Mouse (Mus musculus) macrophage (primary cell): ENCODE results near the gene Spata16. TPM values are rescaled to one million over a fixed set of nuclear protein-coding genes. Genes with fewer than 3 reads are reported as not detected.

ENCODE experiments used
- H3K27ac ChIP-seq: fragments of 350-480 bp; formaldehyde crosslinking; 2 replicates; pipeline ENCODE4 v1.9.0; 2021
- H3K36me3 ChIP-seq: fragments of 350-480 bp; formaldehyde crosslinking; 2 replicates; pipeline ENCODE4 v1.9.0; 2021; ENCODE audit errors: inconsistent target
- H3K4me3 ChIP-seq: fragments of 350-480 bp; formaldehyde crosslinking; 2 replicates; pipeline ENCODE4 v1.9.0; 2021; ENCODE audit errors: inconsistent target
- H3K79me2 ChIP-seq: fragments of 350-480 bp; formaldehyde crosslinking; 2 replicates; pipeline ENCODE4 v1.9.0; 2021; ENCODE audit errors: inconsistent target
- WGBS: methylation state at CpG from one replicate; pipeline ENCODE4 v1.1.7; 2026; ENCODE audit warnings: inconsistent platforms; ENCODE audit not compliant: missing documents; 5-methylcytosine and 5-hydroxymethylcytosine counted together
- polyA plus RNA-seq: library from polyadenylated mRNA; stranded (reverse); fragments of 250-400 nt; gene quantifications from 3 replicates; pipeline ENCODE4 v1.2.4, GENCODE M21; 2018; ENCODE audit warnings: inconsistent platforms

Spata16 gene
- polyA plus RNA-seq, 1 experiment from 2014 or later = not detected

DNA sequence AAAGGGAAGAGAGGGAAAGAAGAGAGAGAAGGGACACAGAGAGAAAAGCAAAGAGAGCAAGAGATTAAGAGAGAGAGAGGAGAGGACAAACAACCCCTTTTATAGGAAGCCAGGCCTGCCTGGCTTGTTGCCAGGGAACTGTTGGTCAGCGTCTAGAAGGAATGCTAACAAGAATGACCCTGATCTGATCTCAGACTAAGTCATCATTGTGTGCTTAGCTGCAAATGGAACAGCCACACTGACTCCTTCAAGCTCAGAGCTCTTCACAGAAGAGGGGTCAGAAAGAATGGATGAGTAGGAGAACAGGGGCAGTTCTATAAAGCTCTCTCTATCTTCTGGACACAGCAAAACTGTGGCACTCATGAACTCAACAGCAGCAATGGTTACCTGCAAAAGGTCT is 334.7 kb downstream of the Spata16 start:
- Histone ChIP-seq H3K79me2 (no peaks in the 10 kb centered on the region), H3K4me3 (no peak overlapping the region), H3K36me3 (no peaks in the 10 kb centered on the region), H3K27ac (no peak overlapping the region)
- WGBS = 50% methylated on average over 1 of the region's 1 CpGs

DNA sequence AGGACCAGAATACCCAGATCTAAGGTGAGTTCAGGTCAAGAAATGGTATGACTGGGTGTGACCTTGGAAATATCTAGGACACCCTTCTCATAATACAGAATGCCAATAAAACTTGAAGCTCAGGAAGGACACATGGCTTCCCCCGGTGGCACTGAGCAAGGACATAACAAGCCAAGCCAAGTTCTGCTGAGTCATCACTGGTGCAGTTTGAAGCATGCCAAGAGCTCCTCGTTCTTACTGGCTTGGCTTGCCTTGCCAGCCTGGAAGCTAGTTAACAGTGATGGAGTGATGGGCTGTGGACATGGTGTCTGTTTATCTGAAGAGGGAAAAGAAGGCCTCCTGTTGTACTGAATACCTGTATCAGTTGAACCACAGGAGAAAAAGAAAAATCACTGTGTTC is 342.2 kb downstream of the Spata16 start:
- WGBS = 70% methylated on average over 2 of the region's 2 CpGs
- no peaks in the 10 kb centered on the region for H3K36me3 ChIP-seq
- no peak overlapping the region for H3K27ac ChIP-seq
- H3K79me2 ChIP-seq = no peaks in the 10 kb centered on the region
- H3K4me3 ChIP-seq = no peak overlapping the region

DNA sequence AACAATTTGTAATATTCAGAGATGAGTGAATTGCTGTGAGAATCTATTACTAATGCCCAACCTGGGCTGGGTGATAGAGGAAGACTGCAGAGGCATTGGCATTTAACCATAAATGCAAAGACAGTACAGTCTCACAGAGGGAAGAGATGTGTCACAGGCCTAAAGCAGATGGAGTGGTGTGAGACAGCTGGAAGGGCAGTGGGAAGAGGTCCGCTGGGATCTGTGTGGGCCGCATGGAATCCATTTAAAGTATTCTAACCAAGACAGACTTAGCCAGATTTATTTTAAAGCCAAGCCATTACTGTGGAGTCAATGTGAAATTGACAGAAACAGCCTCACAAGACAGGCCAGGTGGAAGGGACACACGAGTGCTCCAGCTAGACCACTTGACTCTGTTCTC is 343.0 kb downstream of the Spata16 start:
- H3K79me2 ChIP-seq = no peaks in the 10 kb centered on the region
- no peak overlapping the region for H3K4me3 ChIP-seq
- WGBS = 86% methylated on average over 3 of the region's 3 CpGs
- no peak overlapping the region for H3K27ac ChIP-seq
- no peaks in the 10 kb centered on the region for H3K36me3 ChIP-seq

DNA sequence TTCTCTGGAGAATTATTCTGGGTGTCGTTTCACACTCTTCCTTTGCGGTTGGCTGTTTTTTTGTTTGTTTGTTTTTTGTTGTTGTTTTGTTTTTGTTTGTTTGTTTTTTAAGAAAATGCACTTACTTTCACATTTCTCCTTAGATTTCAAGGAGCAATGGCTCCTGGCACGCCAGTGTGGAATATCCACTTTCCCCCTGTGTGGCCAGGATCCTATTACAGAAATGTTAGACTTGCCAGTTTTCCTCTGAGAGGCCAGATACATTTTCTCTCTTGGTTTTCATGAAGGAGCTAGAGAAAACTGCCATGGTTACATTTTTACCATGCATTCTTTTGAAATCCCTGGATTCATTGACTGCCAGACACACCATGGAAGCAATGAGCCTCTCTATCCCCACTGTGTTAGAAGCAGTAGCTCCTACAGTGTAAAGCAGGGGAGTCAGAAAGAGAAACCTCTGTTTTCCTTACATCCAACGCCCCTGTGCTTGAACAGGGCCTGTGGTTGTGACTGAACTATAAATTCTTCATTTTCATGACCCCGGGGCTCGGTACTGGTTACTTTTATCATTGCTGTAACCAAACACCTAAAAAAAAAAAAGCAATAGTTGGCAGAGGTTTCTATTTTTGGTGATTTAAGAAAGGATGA is 344.7 kb downstream of the Spata16 start:
- Histone ChIP-seq H3K27ac (no peak overlapping the region), H3K4me3 (no peak overlapping the region), H3K36me3 (no peaks in the 10 kb centered on the region), H3K79me2 (no peaks in the 10 kb centered on the region)
- WGBS = 87% methylated on average over 6 of the region's 6 CpGs

- no peak overlapping the region for H3K27ac ChIP-seq
- H3K36me3 ChIP-seq = no peaks in the 10 kb centered on the region
- no peaks in the 10 kb centered on the region for H3K79me2 ChIP-seq
- WGBS = 87% methylated on average over 6 of the region's 6 CpGs
- no peak overlapping the region for H3K4me3 ChIP-seq
Observed at GRCm38 (mm10) chr3:26983749-26984148, 346.3 kb downstream of the Spata16 start.

- Histone ChIP-seq H3K36me3 (no peaks in the 10 kb centered on the region), H3K27ac (no peak overlapping the region), H3K4me3 (no peak overlapping the region), H3K79me2 (no peaks in the 10 kb centered on the region)
- 46% methylated on average over 1 of the region's 1 CpGs for whole genome bisulfite sequencing
Observed at GRCm38 (mm10) chr3:27006844-27007243, 369.4 kb downstream of the Spata16 start.

DNA sequence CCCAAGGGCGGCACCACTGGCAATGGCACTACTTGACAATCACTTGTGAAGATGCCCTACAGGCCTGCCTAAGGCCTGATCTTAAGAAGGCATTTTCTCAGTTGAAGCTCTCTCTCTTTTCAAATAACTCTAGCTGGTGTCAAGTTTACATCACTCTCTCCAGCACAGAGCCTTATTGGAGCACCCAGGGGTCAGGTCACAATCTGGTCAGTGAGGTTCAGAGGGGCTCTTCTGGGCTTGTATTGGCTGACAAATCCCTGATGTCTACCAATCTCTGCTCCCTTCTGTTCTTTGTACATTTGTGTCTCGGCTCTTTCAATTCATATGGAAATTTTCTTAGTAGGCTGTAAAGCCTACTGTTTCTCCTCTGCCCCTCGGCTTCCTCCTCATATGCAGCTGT is 390.5 kb downstream of the Spata16 start:
- Histone ChIP-seq H3K4me3 (no peak overlapping the region), H3K27ac (no peak overlapping the region), H3K79me2 (no peaks in the 10 kb centered on the region), H3K36me3 (no peaks in the 10 kb centered on the region)
- WGBS = 87% methylated on average over 3 of the region's 3 CpGs

DNA sequence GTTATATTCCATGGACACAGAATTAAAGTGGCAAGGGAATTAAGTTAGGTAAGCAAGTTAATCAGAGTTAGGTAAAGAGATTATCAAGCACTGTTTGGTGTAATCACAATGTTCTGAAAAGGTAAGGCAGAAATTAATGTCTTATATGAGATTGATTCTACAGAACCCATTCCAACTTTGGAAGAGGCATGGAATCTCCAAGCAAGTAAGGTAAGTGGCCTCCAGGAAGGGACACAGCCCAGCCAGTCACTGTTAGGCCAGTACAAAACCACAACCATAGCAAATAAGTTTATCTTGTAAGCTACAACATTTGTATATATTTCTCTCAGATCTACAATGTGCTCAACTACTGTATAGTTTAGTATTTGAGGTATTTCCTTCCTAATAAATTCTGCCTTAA is 391.1 kb downstream of the Spata16 start:
- Histone ChIP-seq H3K36me3 (no peaks in the 10 kb centered on the region), H3K27ac (no peak overlapping the region), H3K4me3 (no peak overlapping the region), H3K79me2 (no peaks in the 10 kb centered on the region)

DNA sequence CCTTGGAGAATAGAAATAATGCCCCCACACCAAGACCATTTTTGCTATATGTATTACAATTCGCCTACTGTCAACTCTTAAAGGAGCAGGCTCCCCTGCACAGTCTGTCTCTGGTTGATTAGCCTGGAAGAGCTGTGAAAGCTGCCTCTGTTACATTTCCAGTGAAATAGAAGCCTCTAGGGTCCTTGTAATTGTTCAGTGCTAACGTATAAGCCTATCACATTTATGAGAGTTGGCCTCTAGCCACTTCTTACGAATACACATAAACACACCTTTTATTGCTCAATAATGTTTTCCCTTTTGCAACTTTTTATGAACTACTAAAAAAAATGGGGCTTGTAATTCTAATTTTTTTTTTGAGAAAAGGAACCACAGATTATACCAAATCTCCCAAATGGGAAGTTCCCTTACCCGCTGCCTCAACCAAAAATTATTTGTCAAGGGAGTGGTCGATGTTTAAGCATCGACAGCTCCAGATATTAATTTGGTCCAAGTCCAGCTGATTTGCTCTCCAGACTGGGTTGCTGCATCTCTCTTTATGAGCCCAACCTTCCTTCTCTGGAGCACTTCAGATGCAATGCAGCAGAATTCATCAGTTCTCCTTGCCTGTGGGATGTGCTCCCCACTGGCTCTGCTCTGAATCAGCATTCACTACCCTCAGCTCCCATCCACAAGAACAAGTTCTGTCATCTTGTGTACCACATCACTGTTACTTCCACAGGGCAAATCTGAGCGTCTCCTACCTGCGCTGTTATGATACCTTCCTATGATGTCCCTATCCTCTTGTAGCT is 392.8 kb downstream of the Spata16 start:
- WGBS = 93% methylated on average over 8 of the region's 8 CpGs
- Histone ChIP-seq H3K4me3 (no peak overlapping the region), H3K27ac (no peak overlapping the region), H3K36me3 (no peaks in the 10 kb centered on the region), H3K79me2 (no peaks in the 10 kb centered on the region)
